Comparison of ENCODE assay signal across 10 mouse cellular contexts in genomic region chr17:31432878-31433281, GRCm38 (mm10). TPM values are rescaled to one million over a fixed set of nuclear protein-coding genes. Genes with fewer than 3 reads are reported as not detected.
DNase-seq lines count a peak whose midpoint lies in the region; TF ChIP-seq lines count a peak whose summit lies in the region.
"Had no signal": no experiment of that assay in that cellular context is flagged by ENCODE, and none has a peak within 500 bp of the region (broad histone marks: within the 10 kb centered on the region; RNA-seq: fewer than 3 reads in every experiment).

No protein-coding gene starts in this region.

- H3K4me1 ChIP-seq in lung, adult 2 months (ENCODE audit: control insufficient read depth, insufficient read depth, low read length), result peaks cover 6% of the 10 kb centered on the region

- 51% methylated on average over 5 of the region's 5 CpGs for WGBS in lung, adult 2 months

- peak; percentile 36; the same call in 1 of the 2 replicates for TF ChIP-seq POLR2A in lung, adult 2 months (IDR thresholded peaks at IDR 0.05; ENCODE audit: borderline replicate concordance, extremely low read depth, low read depth, low read length)

- DNase-seq in lung, adult 2 months, result peak; percentile 20
- no peak for DNase-seq in lung, postnatal 25 days (ENCODE audit: low spot score)
- DNase-seq in embryo, embryonic 9.5 days (ENCODE audit: extremely low spot score), result peak; percentile 27
- peak; percentile 59 to 75 for DNase-seq in kidney, postnatal 4 days
- peak; percentile 24 for DNase-seq in retina, embryonic 14.5 days (ENCODE audit: low spot score)
- no peak for DNase-seq in adrenal gland, postnatal 4 days (ENCODE audit: low spot score in 2 of 2)
- DNase-seq in left cerebral cortex, adult 11 months (ENCODE audit: low spot score), result no peak
- DNase-seq in gastrocnemius, postnatal 10 days, result no peak

- H3K4me3 ChIP-seq in lung, adult 2 months (replicated peaks; ENCODE audit: extremely low read depth, low read depth, low read length), result peak overlapping the region; percentile 59
- H3K4me3 ChIP-seq: forebrain, embryonic 15.5 days had no signal

- no peak for TF ChIP-seq CTCF in lung, adult 2 months (IDR thresholded peaks at IDR 0.05; ENCODE audit: insufficient read depth, low read length)

RNA-seq across cellular contexts. Expression of gene Pde9a, which starts 46.9 kb away (rescaled TPM):
- 83.6 and 99.1 TPM in 2 replicates for polyA plus RNA-seq in lung, adult 2 months (2012; rRNA removed)
- total RNA-seq in adrenal gland, postnatal 4 days (2021), result 10 to 100 TPM in 1 of 2 experiments, 1 to 10 TPM in 1; 6.3 to 12.6 TPM
- total RNA-seq in gastrocnemius, postnatal 10 days (2021), result 1 to 10 TPM; 4.7 to 5.8 TPM
- total RNA-seq: common myeloid progenitor, adult 5-6 weeks had no signal

Comparison
In these comparisons a context has a peak if more than half of its experiments do, and no peak if none do; other contexts are left out.
1. DNase-seq: peak in lung, adult 2 months (single experiment), embryo, embryonic 9.5 days (single experiment), kidney, postnatal 4 days (2 of 2) and retina, embryonic 14.5 days (single experiment); none in lung, postnatal 25 days (single experiment), adrenal gland, postnatal 4 days (0 of 2), left cerebral cortex, adult 11 months (single experiment) and gastrocnemius, postnatal 10 days (single experiment).